Mouse (Mus musculus) bone marrow, adult 2 months (tissue): ENCODE data around the gene Nme7.

Experiments
- CTCF ChIP-seq: fragments of 200-500 bp; IDR thresholded peaks from 2 replicates; pipeline ENCODE4 v1.5.1; 2011; ENCODE audit warnings: low read length, control low read depth; ENCODE audit not compliant: control insufficient read depth, insufficient read depth
- POLR2A ChIP-seq: fragments of 200-500 bp; IDR thresholded peaks from 2 replicates; pipeline ENCODE4 v1.6.1; 2011; ENCODE audit warnings: low read depth, mild to moderate bottlenecking, control low read depth, low read length, borderline replicate concordance; ENCODE audit not compliant: control insufficient read depth

GRCm38 (mm10) chr1:164335435-164335834 is 31.5 kb downstream of the Nme7 start:
- TF ChIP-seq CTCF (no peak), POLR2A (no peak)
